Mouse (Mus musculus) B cell, adult (primary cell): ENCODE measurements around the gene Arhgef39. TPM values are rescaled to one million over a fixed set of nuclear protein-coding genes. Genes with fewer than 3 reads are reported as not detected.

Experiments
- total RNA-seq: library from RNA; stranded (reverse); gene quantifications from 4 replicates; pipeline ENCODE4 v1.2.4, GENCODE M21; 2023; ENCODE audit not compliant: inconsistent age

Arhgef39 gene
- total RNA-seq, result 1.3 to 3.6 TPM (median 2.6 TPM) in 4 replicates

GRCm38 (mm10) chr4:43499407-43500333, at the start of gene Arhgef39:
Arhgef39 (minus strand) TSS chr4:43499695.

GRCm38 (mm10) chr4:43506536-43507185, 7.2 kb upstream of the Arhgef39 start, which contains the start of gene Car9:
Car9 (plus strand) TSS chr4:43506966.

GRCm38 (mm10) chr4:43492821-43493185, 6.7 kb downstream of the Arhgef39 start, which contains the start of gene Ccdc107:
Ccdc107 (plus strand) TSS chr4:43492900.

GRCm38 (mm10) chr4:43483535-43484091, 15.9 kb downstream of the Arhgef39 start, which contains the start of gene Sit1:
Sit1 (minus strand) TSS chr4:43483734.

GRCm38 (mm10) chr4:43454041-43454836, 45.3 kb downstream of the Arhgef39 start, which contains the start of gene Cd72:
Cd72 (minus strand) TSS chr4:43454628.

Other genes starting within 250 kb of the Arhgef39 start
- not detected in 4 replicates for gene Atp8b5, start 232.5 kb downstream of the Arhgef39 start, total RNA-seq
- gene Rusc2, start 117.7 kb downstream of the Arhgef39 start, total RNA-seq, result 1.0 to 1.5 TPM in 2 of 4 replicates, not detected in the others
- not detected in 4 replicates for gene Fam166b, start 70.6 kb downstream of the Arhgef39 start, total RNA-seq
- 50.3 to 68.1 TPM (median 63.1 TPM) in 4 replicates for gene Tesk1, start 57.8 kb downstream of the Arhgef39 start, total RNA-seq
- 506 to 604 TPM (median 560 TPM) in 4 replicates for gene Cd72, start 45.1 kb downstream of the Arhgef39 start, total RNA-seq
- gene Sit1, start 16.0 kb downstream of the Arhgef39 start, total RNA-seq, result 10.9 to 17.2 TPM (median 13.9 TPM) in 4 replicates
- gene Ccdc107, start 6.8 kb downstream of the Arhgef39 start, total RNA-seq, result 28.7 to 35.4 TPM (median 30.0 TPM) in 4 replicates
- gene Car9, start 7.3 kb upstream of the Arhgef39 start, total RNA-seq, result 0.84 to 1.4 TPM in 2 of 4 replicates, not detected in the others
- 0.58 to 0.93 TPM (median 0.66 TPM) in 3 of 4 replicates, not detected in the other for gene Tpm2, start 24.1 kb upstream of the Arhgef39 start, total RNA-seq
- 55.9 to 68.9 TPM (median 66.5 TPM) in 4 replicates for gene Creb3, start 62.6 kb upstream of the Arhgef39 start, total RNA-seq
- 271 to 299 TPM (median 289 TPM) in 4 replicates for gene Tln1, start 63.0 kb upstream of the Arhgef39 start, total RNA-seq
- 41.6 to 56.1 TPM (median 42.0 TPM) in 4 replicates for gene Rgp1, start 79.0 kb upstream of the Arhgef39 start, total RNA-seq
- gene Gba2, start 79.2 kb upstream of the Arhgef39 start, total RNA-seq, result 43.0 to 48.3 TPM (median 45.3 TPM) in 4 replicates
- not detected in 4 replicates for gene Msmp, start 84.8 kb upstream of the Arhgef39 start, total RNA-seq
- 0.80 to 4.4 TPM (median 1.3 TPM) in 4 replicates for gene Npr2, start 132.2 kb upstream of the Arhgef39 start, total RNA-seq
- gene Spag8, start 153.9 kb upstream of the Arhgef39 start, total RNA-seq, result not detected in 4 replicates
- gene Hint2, start 156.8 kb upstream of the Arhgef39 start, total RNA-seq, result 13.0 to 19.8 TPM (median 15.5 TPM) in 4 replicates
- gene Tmem8b, start 169.3 kb upstream of the Arhgef39 start, total RNA-seq, result 2.0 to 3.4 TPM (median 2.9 TPM) in 4 replicates
- 0.18 TPM in 1 of 4 replicates, not detected in the others for gene Fam221b, start 169.4 kb upstream of the Arhgef39 start, total RNA-seq
- gene Olfr70, start 201.1 kb upstream of the Arhgef39 start, total RNA-seq, result not detected in 4 replicates
- gene Olfr71, start 210.6 kb upstream of the Arhgef39 start, total RNA-seq, result not detected in 4 replicates
- not detected in 4 replicates for gene Hrct1, start 227.5 kb upstream of the Arhgef39 start, total RNA-seq
- gene Spaar, start 230.3 kb upstream of the Arhgef39 start, total RNA-seq, result not detected in 4 replicates